Mouse (Mus musculus) lung, postnatal 0 days (tissue): ENCODE results near the gene Lsm4. TPM values are rescaled to one million over a fixed set of nuclear protein-coding genes. Genes with fewer than 3 reads are reported as not detected.

ENCODE experiments used
- ATAC-seq: fragments of 200-750 bp; cut with Nextera tagmentation; 2 replicates; pipeline ENCODE4 v1.8.0; 2017; ENCODE audit warnings: moderate library complexity
- DNase-seq: peaks from one replicate; pipeline ENCODE4 v3.0.0-alpha.2; 2016; ENCODE audit warnings: low spot score
- H3K27ac ChIP-seq: fragments of 300-500 bp; sonication (generic); 2 replicates; pipeline ENCODE4 v1.5.1; 2014; ENCODE audit warnings: antibody characterized with exemption, mild to moderate bottlenecking, low read length, mixed read lengths
- H3K27me3 ChIP-seq: fragments of 300-500 bp; sonication (generic); replicated peaks from 2 replicates; pipeline ENCODE4 v1.6.1; 2014; ENCODE audit warnings: low read length, mixed read lengths; ENCODE audit not compliant: insufficient read depth
- H3K36me3 ChIP-seq: fragments of 300-500 bp; sonication (generic); 2 replicates; pipeline ENCODE4 v1.6.1; 2014; ENCODE audit warnings: low read length, mixed read lengths; ENCODE audit not compliant: insufficient read depth
- H3K4me1 ChIP-seq: fragments of 300-500 bp; sonication (generic); 2 replicates; pipeline ENCODE4 v1.6.1; 2014; ENCODE audit warnings: antibody characterized with exemption, low read depth, low read length, mixed read lengths; ENCODE audit not compliant: insufficient read depth
- H3K4me2 ChIP-seq: fragments of 300-500 bp; sonication (generic); replicated peaks from 2 replicates; pipeline ENCODE4 v1.6.1; 2014; ENCODE audit warnings: low read depth, mild to moderate bottlenecking, low read length, moderate library complexity, mixed read lengths
- H3K4me3 ChIP-seq: fragments of 300-500 bp; sonication (generic); 2 replicates; pipeline ENCODE4 v1.5.1; 2014; ENCODE audit warnings: low read depth, low read length
- H3K9ac ChIP-seq: fragments of 300-500 bp; sonication (generic); replicated peaks from 2 replicates; pipeline ENCODE4 v1.6.1; 2014; ENCODE audit warnings: low read depth, mild to moderate bottlenecking
- H3K9me3 ChIP-seq: fragments of 300-500 bp; sonication (generic); 2 replicates; pipeline ENCODE4 v1.6.1; 2016; ENCODE audit warnings: low read length, mixed read lengths
- CTCF ChIP-seq: IDR thresholded peaks from 2 replicates; pipeline ENCODE4 v1.5.1; 2016; ENCODE audit warnings: antibody characterized with exemption, mild to moderate bottlenecking
- EP300 ChIP-seq: IDR thresholded peaks from 2 replicates; pipeline ENCODE4 v1.6.1; 2016; ENCODE audit warnings: antibody characterized with exemption, mild to moderate bottlenecking, control low read depth
- WGBS: fragments of 180-500 bp; shearing (Covaris S2); extraction: QIAGEN DNeasy Blood & Tissue Kit; methylation state at CpG from one replicate; pipeline ENCODE4 v1.1.7; 2014; 5-methylcytosine and 5-hydroxymethylcytosine counted together
- polyA plus RNA-seq: library from polyadenylated mRNA; unstranded; fragments of >200 nt; fragmentation: Nextera tagmentation; extraction: Ambion mirVana; gene quantifications from 2 replicates; pipeline ENCODE4 v1.2.1, GENCODE M21; 2015

Gene Lsm4
- polyA plus RNA-seq, 1 experiment from 2014 or later, result 104 TPM

GRCm38 (mm10) chr8:70715086-70715485 is 42.0 kb downstream of the Lsm4 start:
- Histone ChIP-seq H3K4me2 (no peak overlapping the region), H3K4me3 (no peak overlapping the region), H3K9ac (no peak overlapping the region), H3K36me3 (no peaks in the 10 kb centered on the region), H3K27me3 (no peaks in the 10 kb centered on the region), H3K4me1 (no peaks in the 10 kb centered on the region), H3K27ac (no peak overlapping the region), H3K9me3 (no peaks in the 10 kb centered on the region)
- 38% methylated on average over 2 of the region's 2 CpGs for WGBS
- TF ChIP-seq CTCF, result no peak
- TF ChIP-seq EP300, result no peak
- no peak for ATAC-seq
- DNase-seq, result no peak

- 80% methylated on average over 40 of the region's 40 CpGs for WGBS
- DNase-seq (no peak), ATAC-seq (no peak)
- H3K27me3 ChIP-seq, result no peaks in the 10 kb centered on the region
- no peak overlapping the region for H3K27ac ChIP-seq
- no peaks in the 10 kb centered on the region for H3K9me3 ChIP-seq
- no peak overlapping the region for H3K4me3 ChIP-seq
- no peak overlapping the region for H3K9ac ChIP-seq
- no peaks in the 10 kb centered on the region for H3K4me1 ChIP-seq
- H3K4me2 ChIP-seq, result no peak overlapping the region
- TF ChIP-seq EP300 (no peak), CTCF (no peak)
- no peaks in the 10 kb centered on the region for H3K36me3 ChIP-seq
Observed at GRCm38 (mm10) chr8:70716521-70717400, 43.7 kb downstream of the Lsm4 start.

- peak; percentile 52 for ATAC-seq
- 2% methylated on average over 19 of the region's 19 CpGs for WGBS
- TF ChIP-seq EP300 (no peak), CTCF (peak; percentile 95)
- no peaks in the 10 kb centered on the region for H3K27me3 ChIP-seq
- DNase-seq, result peak; percentile 74
- no peak within 1 kb of the TSS for H3K4me3 ChIP-seq
- H3K27ac ChIP-seq, result no peak within 1 kb of the TSS
- no peaks in the 10 kb centered on the region for H3K4me1 ChIP-seq
- H3K9ac ChIP-seq, result no peak within 1 kb of the TSS
- no peak within 1 kb of the TSS for H3K4me2 ChIP-seq
- H3K36me3 ChIP-seq, result no peaks in the 10 kb centered on the region
- no peaks in the 10 kb centered on the region for H3K9me3 ChIP-seq
Observed at GRCm38 (mm10) chr8:70718297-70718696, 45.2 kb downstream of the Lsm4 start, which contains the start of gene Gm3336. TSS of gene Gm3336 (plus strand) at chr8:70718543.

GRCm38 (mm10) chr8:70719796-70720270 is 46.8 kb downstream of the Lsm4 start:
- whole genome bisulfite sequencing, result 42% methylated on average over 9 of the region's 9 CpGs
- no peaks in the 10 kb centered on the region for H3K4me1 ChIP-seq
- H3K27me3 ChIP-seq, result no peaks in the 10 kb centered on the region
- no peak overlapping the region for H3K4me3 ChIP-seq
- H3K36me3 ChIP-seq, result no peaks in the 10 kb centered on the region
- DNase-seq (no peak), ATAC-seq (no peak)
- H3K4me2 ChIP-seq, result no peak overlapping the region
- no peaks in the 10 kb centered on the region for H3K9me3 ChIP-seq
- H3K9ac ChIP-seq, result no peak overlapping the region
- H3K27ac ChIP-seq, result no peak overlapping the region
- TF ChIP-seq CTCF (no peak), EP300 (no peak)

- no peaks in the 10 kb centered on the region for H3K9me3 ChIP-seq
- WGBS, result 2% methylated on average over 3 of the region's 3 CpGs
- H3K4me2 ChIP-seq, result no peak overlapping the region
- H3K4me1 ChIP-seq, result no peaks in the 10 kb centered on the region
- peak; percentile 22; the same call in 1 of the 2 replicates for ATAC-seq
- H3K27me3 ChIP-seq, result no peaks in the 10 kb centered on the region
- H3K27ac ChIP-seq, result 0 out of 2 replicates have a peak overlapping the region, but pooled peaks have one; percentile 20
- TF ChIP-seq EP300, result no peak
- TF ChIP-seq CTCF, result peak; percentile 95
- no peak overlapping the region for H3K9ac ChIP-seq
- H3K36me3 ChIP-seq, result no peaks in the 10 kb centered on the region
- H3K4me3 ChIP-seq, result no peak overlapping the region
- DNase-seq, result peak; percentile 83
Observed at GRCm38 (mm10) chr8:70720739-70721138, 47.7 kb downstream of the Lsm4 start.

GRCm38 (mm10) chr8:70721601-70722000 is 48.6 kb downstream of the Lsm4 start:
- 87% methylated on average over 8 of the region's 8 CpGs for WGBS
- DNase-seq, result no peak
- TF ChIP-seq EP300 (no peak), CTCF (no peak)
- Histone ChIP-seq H3K27ac (0 out of 2 replicates have a peak overlapping the region, but pooled peaks have one; percentile 20), H3K27me3 (no peaks in the 10 kb centered on the region), H3K4me2 (no peak overlapping the region), H3K4me1 (no peaks in the 10 kb centered on the region), H3K9me3 (no peaks in the 10 kb centered on the region), H3K36me3 (no peaks in the 10 kb centered on the region), H3K4me3 (no peak overlapping the region), H3K9ac (no peak overlapping the region)
- no peak for ATAC-seq
